7 mouse cellular contexts compared by ENCODE assay signal in genomic region chr3:126931884-126932506, GRCm38 (mm10).
DNase-seq lines count a peak whose midpoint lies in the region; TF ChIP-seq lines count a peak whose summit lies in the region.

No protein-coding gene starts in this region.

- TF ChIP-seq CTCF in E14TG2a.4 (conservative IDR thresholded peaks at IDR 0.05; ENCODE audit: low read length): peak; percentile 30

- no peaks in the 10 kb centered on the region for H3K36me3 ChIP-seq in E14TG2a.4 (ENCODE audit: insufficient read depth, low read length)

- H3K9me3 ChIP-seq in E14TG2a.4 (ENCODE audit: low read length): no peaks in the 10 kb centered on the region

- H3K4me3 ChIP-seq in E14TG2a.4 (replicated peaks; ENCODE audit: low read length): no peak overlapping the region

- no peaks in the 10 kb centered on the region for H3K27me3 ChIP-seq in E14TG2a.4 (ENCODE audit: insufficient read depth, low read length)

- no peaks in the 10 kb centered on the region for H3K4me1 ChIP-seq in E14TG2a.4 (replicated peaks; ENCODE audit: low read depth, low read length)

- peak; percentile 36 for DNase-seq in layer of hippocampus, adult 9-11 months
- no peak for DNase-seq in layer of hippocampus, adult 18-20 months (ENCODE audit: low spot score in 2 of 2)
- peak; percentile 52 for DNase-seq in R1 (ENCODE audit: low read depth, low spot score)
- peak; percentile 19 for DNase-seq in lung, postnatal 14 days
- no peak for DNase-seq in cerebellum, postnatal 25 days
- no peak for DNase-seq in natural killer cell, adult 2 months (ENCODE audit: low spot score in 2 of 2)

Comparison
In these comparisons a context has a peak if more than half of its experiments do, and no peak if none do; other contexts are left out.
1. DNase-seq: peak in layer of hippocampus, adult 9-11 months (single experiment), R1 (single experiment) and lung, postnatal 14 days (single experiment); none in layer of hippocampus, adult 18-20 months (0 of 2), cerebellum, postnatal 25 days (0 of 2) and natural killer cell, adult 2 months (0 of 2).